In the genomic region with DNA sequence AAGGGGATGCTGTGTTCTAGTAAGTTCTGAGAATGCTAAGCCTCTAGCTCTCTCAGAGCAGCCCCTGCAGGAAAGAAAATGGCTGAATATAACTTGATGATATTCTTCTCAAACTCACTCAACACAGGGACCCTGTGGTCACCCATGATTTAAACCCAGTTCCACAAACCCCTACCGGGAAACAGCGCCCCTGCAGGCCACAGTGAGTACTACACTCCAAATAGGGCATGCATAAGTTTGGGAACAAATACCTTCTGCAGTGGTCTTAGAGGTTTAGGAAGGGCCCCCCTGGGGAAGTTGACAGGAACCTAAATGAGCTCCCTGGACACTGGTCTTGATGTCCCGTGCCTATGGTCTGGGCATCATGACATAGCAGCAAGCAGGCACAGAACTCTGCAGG, we compare ENCODE assay signal across 9 mouse cellular contexts. TPM values are rescaled to one million over a fixed set of nuclear protein-coding genes. Genes with fewer than 3 reads are reported as not detected.
A peak's percentile ranks its signal among the peaks of the same experiment; 100 is the strongest.
DNase-seq lines count a peak whose midpoint lies in the region; ATAC-seq and TF ChIP-seq lines count a peak whose summit lies in the region.
"Had no signal": no experiment of that assay in that cellular context is flagged by ENCODE, and none has a peak within 500 bp of the region (broad histone marks: within the 10 kb centered on the region; RNA-seq: fewer than 3 reads in every experiment).

No protein-coding gene starts in this region.

- ATAC-seq in cerebellum, adult (ENCODE audit: insufficient number of reproducible peaks, low FRiP score, low TSS enrichment), result no peak
- ATAC-seq in liver, embryonic 11.5 days (replicated peaks; ENCODE audit: low FRiP score), result no peak
- peak; percentile 60; the same call in 1 of the 2 replicates for ATAC-seq in common myeloid progenitor, adult 5-6 weeks (replicated peaks; ENCODE audit: low read depth, poor library complexity, severe bottlenecking)
- no peak for ATAC-seq in stomach, postnatal 0 days (ENCODE audit: low FRiP score, low TSS enrichment)
- no peak for ATAC-seq in erythroid progenitor cell, adult 5-6 weeks (replicated peaks; ENCODE audit: low FRiP score, poor library complexity, severe bottlenecking)

- no peak overlapping the region for H3K9ac ChIP-seq in liver, embryonic 11.5 days (ENCODE audit: low read depth, low read length)
- H3K9ac ChIP-seq in stomach, postnatal 0 days (ENCODE audit: low read length), result no peak overlapping the region
- H3K9ac ChIP-seq: limb, embryonic 12.5 days had no signal

- H3K27ac ChIP-seq in liver, embryonic 11.5 days (ENCODE audit: low read depth, low read length), result no peak overlapping the region
- no peak overlapping the region for H3K27ac ChIP-seq in stomach, postnatal 0 days (replicated peaks)
- H3K27ac ChIP-seq: limb, embryonic 12.5 days had no signal

- H3K9me3 ChIP-seq in liver, embryonic 11.5 days (ENCODE audit: control insufficient read depth, low read length), result no peaks in the 10 kb centered on the region
- no peaks in the 10 kb centered on the region for H3K9me3 ChIP-seq in stomach, postnatal 0 days (ENCODE audit: control insufficient read depth, low read length)
- H3K9me3 ChIP-seq: limb, embryonic 12.5 days had no signal

- H3K36me3 ChIP-seq in liver, embryonic 11.5 days (ENCODE audit: control insufficient read depth, insufficient read depth, low read length), result no peaks in the 10 kb centered on the region
- no peaks in the 10 kb centered on the region for H3K36me3 ChIP-seq in stomach, postnatal 0 days (ENCODE audit: control insufficient read depth, insufficient read depth, low read length)
- H3K36me3 ChIP-seq: limb, embryonic 12.5 days had no signal

- H3K4me3 ChIP-seq in liver, embryonic 11.5 days (ENCODE audit: low read depth, low read length), result no peak overlapping the region
- no peak overlapping the region for H3K4me3 ChIP-seq in stomach, postnatal 0 days (ENCODE audit: low read depth, low read length)
- H3K4me3 ChIP-seq: limb, embryonic 12.5 days had no signal

- 38% methylated on average over 3 of the region's 3 CpGs for WGBS in liver, embryonic 11.5 days
- 50% methylated on average over 3 of the region's 3 CpGs for WGBS in stomach, postnatal 0 days

- TF ChIP-seq EP300 in stomach, postnatal 0 days (optimal IDR thresholded peaks at IDR 0.05), result no peak

- no peak overlapping the region for H3K4me2 ChIP-seq in liver, embryonic 11.5 days
- H3K4me2 ChIP-seq in stomach, postnatal 0 days (replicated peaks; ENCODE audit: low read depth), result no peak overlapping the region
- H3K4me2 ChIP-seq: limb, embryonic 12.5 days had no signal

- DNase-seq in cerebellum, postnatal 10 days, result peak; percentile 29 to 49
- DNase-seq in liver, result peak; percentile 17
- no peak for DNase-seq in liver, embryonic 11.5 days (ENCODE audit: low spot score)
- DNase-seq in stomach, postnatal 0 days (ENCODE audit: low spot score), result no peak
- DNase-seq in right cerebral cortex, postnatal 25 days, result no peak

- H3K27me3 ChIP-seq in liver, embryonic 11.5 days (replicated peaks; ENCODE audit: control insufficient read depth, insufficient read depth, low read length), result no peaks in the 10 kb centered on the region
- H3K27me3 ChIP-seq in stomach, postnatal 0 days (ENCODE audit: control insufficient read depth, insufficient read depth, low read length), result no peaks in the 10 kb centered on the region
- H3K27me3 ChIP-seq: limb, embryonic 12.5 days had no signal

- no peaks in the 10 kb centered on the region for H3K4me1 ChIP-seq in liver, embryonic 11.5 days (replicated peaks; ENCODE audit: control insufficient read depth, insufficient read depth, low read length)
- no peaks in the 10 kb centered on the region for H3K4me1 ChIP-seq in stomach, postnatal 0 days (replicated peaks; ENCODE audit: control insufficient read depth, insufficient read depth)
- H3K4me1 ChIP-seq: limb, embryonic 12.5 days had no signal

- TF ChIP-seq CTCF in stomach, postnatal 0 days (IDR thresholded peaks at IDR 0.05; ENCODE audit: low read depth), result peak; percentile 79

RNA-seq across cellular contexts. Expression of gene Lgi2, which starts 19.3 kb away (rescaled TPM):
- 0.84 and 1.0 TPM in 2 replicates for polyA plus RNA-seq in liver, embryonic 11.5 days (2014; fragmentation: Nextera tagmentation; extraction: Ambion mirVana)
- not detected in 2 replicates for total RNA-seq in common myeloid progenitor, adult 5-6 weeks (2017)
- polyA plus RNA-seq in stomach, postnatal 0 days (2015; fragmentation: Nextera tagmentation; extraction: Ambion mirVana), result 4.8 and 5.5 TPM in 2 replicates
- total RNA-seq in erythroid progenitor cell, adult 5-6 weeks (2015; ENCODE audit: low replicate concordance), result not detected in 2 replicates
- total RNA-seq in erythroid progenitor cell, adult 5-6 weeks (2017; ENCODE audit: low replicate concordance), result not detected in 2 replicates

Comparison
In these comparisons a context has a peak if more than half of its experiments do, and no peak if none do; other contexts are left out.
1. DNase-seq: peak in cerebellum, postnatal 10 days (2 of 2) and liver (single experiment); none in liver, embryonic 11.5 days (single experiment), stomach, postnatal 0 days (single experiment) and right cerebral cortex, postnatal 25 days (single experiment).